Mouse (Mus musculus): ENCODE results near the gene Olfr1196. TPM values are rescaled to one million over a fixed set of nuclear protein-coding genes. Genes with fewer than 3 reads are reported as not detected.

Olfr1196 gene
- not detected for polyA plus RNA-seq (2014; fragmentation: Illumina TruSeq; extraction: RNeasy Lipid Tissue Mini Kit (QIAGEN cat#74804))

GRCm38 (mm10) chr2:88704497-88704896 is at the start of gene Olfr1196:
TSS of gene Olfr1196 (minus strand) at chr2:88704597.

DNA sequence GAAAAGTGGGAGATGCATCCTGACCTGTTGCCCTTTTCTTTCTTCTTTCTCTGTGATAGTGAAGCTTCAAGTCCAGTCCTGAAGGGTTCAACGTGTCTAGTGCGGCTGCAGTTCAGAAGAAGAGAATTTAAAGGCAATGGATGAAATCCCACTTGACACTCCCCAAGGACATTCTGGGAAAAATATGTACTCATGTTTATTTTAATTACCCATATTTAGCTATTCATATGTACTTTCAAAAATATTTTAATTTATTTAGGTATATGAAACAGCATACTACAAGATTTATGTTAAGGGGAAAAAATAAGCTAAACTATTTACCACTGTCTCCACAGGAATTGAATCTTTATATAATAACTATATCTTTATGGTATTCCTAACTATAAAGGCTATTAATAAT is 46.9 kb upstream of the Olfr1196 start, which contains the start of gene Olfr1198:
TSS of gene Olfr1198 (minus strand) at position 101 of the 400 bp plus-strand sequence.

GRCm38 (mm10) chr2:88732266-88732665 is 27.9 kb upstream of the Olfr1196 start, which contains the start of gene Olfr1197:
TSS of gene Olfr1197 (minus strand) at chr2:88732366.

GRCm38 (mm10) chr2:88689087-88689486 is 15.3 kb downstream of the Olfr1196 start, which contains the start of gene Olfr1195:
TSS of gene Olfr1195 (minus strand) at chr2:88689187.

GRCm38 (mm10) chr2:88675328-88675727 is 29.1 kb downstream of the Olfr1196 start, which contains the start of gene Olfr1193:
TSS of gene Olfr1193 (plus strand) at chr2:88675628.

GRCm38 (mm10) chr2:88648209-88648608 is 56.2 kb downstream of the Olfr1196 start, which contains the start of gene Olfr1192-ps1:
TSS of gene Olfr1192-ps1 (plus strand) at chr2:88648509.

Other genes starting within 250 kb of the Olfr1196 start
- not detected for gene Olfr1183, start 249.7 kb downstream of the Olfr1196 start, polyA plus RNA-seq (2014; fragmentation: Illumina TruSeq; extraction: RNeasy Lipid Tissue Mini Kit (QIAGEN cat#74804))
- not detected for gene Olfr1184, start 221.0 kb downstream of the Olfr1196 start, polyA plus RNA-seq (2014; fragmentation: Illumina TruSeq; extraction: RNeasy Lipid Tissue Mini Kit (QIAGEN cat#74804))
- not detected for gene Olfr1185-ps1, start 211.3 kb downstream of the Olfr1196 start, polyA plus RNA-seq (2014; fragmentation: Illumina TruSeq; extraction: RNeasy Lipid Tissue Mini Kit (QIAGEN cat#74804))
- gene Olfr1186, start 186.0 kb downstream of the Olfr1196 start, polyA plus RNA-seq (2014; fragmentation: Illumina TruSeq; extraction: RNeasy Lipid Tissue Mini Kit (QIAGEN cat#74804)): not detected
- gene Olfr1188, start 147.7 kb downstream of the Olfr1196 start, polyA plus RNA-seq (2014; fragmentation: Illumina TruSeq; extraction: RNeasy Lipid Tissue Mini Kit (QIAGEN cat#74804)): not detected
- gene Olfr1189, start 118.1 kb downstream of the Olfr1196 start, polyA plus RNA-seq (2014; fragmentation: Illumina TruSeq; extraction: RNeasy Lipid Tissue Mini Kit (QIAGEN cat#74804)): not detected
- gene Olfr1191-ps1, start 64.1 kb downstream of the Olfr1196 start, polyA plus RNA-seq (2014; fragmentation: Illumina TruSeq; extraction: RNeasy Lipid Tissue Mini Kit (QIAGEN cat#74804)): not detected
- gene Olfr1192-ps1, start 56.1 kb downstream of the Olfr1196 start, polyA plus RNA-seq (2014; fragmentation: Illumina TruSeq; extraction: RNeasy Lipid Tissue Mini Kit (QIAGEN cat#74804)): not detected
- gene Olfr1193, start 29.0 kb downstream of the Olfr1196 start, polyA plus RNA-seq (2014; fragmentation: Illumina TruSeq; extraction: RNeasy Lipid Tissue Mini Kit (QIAGEN cat#74804)): not detected
- not detected for gene Olfr1195, start 15.4 kb downstream of the Olfr1196 start, polyA plus RNA-seq (2014; fragmentation: Illumina TruSeq; extraction: RNeasy Lipid Tissue Mini Kit (QIAGEN cat#74804))
- gene Olfr1197, start 27.8 kb upstream of the Olfr1196 start, polyA plus RNA-seq (2014; fragmentation: Illumina TruSeq; extraction: RNeasy Lipid Tissue Mini Kit (QIAGEN cat#74804)): 0.40 TPM
- not detected for gene Olfr1198, start 46.8 kb upstream of the Olfr1196 start, polyA plus RNA-seq (2014; fragmentation: Illumina TruSeq; extraction: RNeasy Lipid Tissue Mini Kit (QIAGEN cat#74804))
- gene Olfr1199, start 55.9 kb upstream of the Olfr1196 start, polyA plus RNA-seq (2014; fragmentation: Illumina TruSeq; extraction: RNeasy Lipid Tissue Mini Kit (QIAGEN cat#74804)): not detected
- not detected for gene Olfr1200, start 65.9 kb upstream of the Olfr1196 start, polyA plus RNA-seq (2014; fragmentation: Illumina TruSeq; extraction: RNeasy Lipid Tissue Mini Kit (QIAGEN cat#74804))
- gene Olfr1201, start 88.4 kb upstream of the Olfr1196 start, polyA plus RNA-seq (2014; fragmentation: Illumina TruSeq; extraction: RNeasy Lipid Tissue Mini Kit (QIAGEN cat#74804)): not detected
- not detected for gene Olfr1202, start 109.9 kb upstream of the Olfr1196 start, polyA plus RNA-seq (2014; fragmentation: Illumina TruSeq; extraction: RNeasy Lipid Tissue Mini Kit (QIAGEN cat#74804))
- gene Olfr1205, start 125.1 kb upstream of the Olfr1196 start, polyA plus RNA-seq (2014; fragmentation: Illumina TruSeq; extraction: RNeasy Lipid Tissue Mini Kit (QIAGEN cat#74804)): not detected
- gene Olfr1204, start 144.7 kb upstream of the Olfr1196 start, polyA plus RNA-seq (2014; fragmentation: Illumina TruSeq; extraction: RNeasy Lipid Tissue Mini Kit (QIAGEN cat#74804)): not detected
- not detected for gene Olfr1206, start 158.6 kb upstream of the Olfr1196 start, polyA plus RNA-seq (2014; fragmentation: Illumina TruSeq; extraction: RNeasy Lipid Tissue Mini Kit (QIAGEN cat#74804))
- gene Olfr1208, start 197.7 kb upstream of the Olfr1196 start, polyA plus RNA-seq (2014; fragmentation: Illumina TruSeq; extraction: RNeasy Lipid Tissue Mini Kit (QIAGEN cat#74804)): not detected
- not detected for gene Olfr1209, start 210.6 kb upstream of the Olfr1196 start, polyA plus RNA-seq (2014; fragmentation: Illumina TruSeq; extraction: RNeasy Lipid Tissue Mini Kit (QIAGEN cat#74804))
- not detected for gene Olfr1211, start 233.5 kb upstream of the Olfr1196 start, polyA plus RNA-seq (2014; fragmentation: Illumina TruSeq; extraction: RNeasy Lipid Tissue Mini Kit (QIAGEN cat#74804))
- gene Olfr1212, start 249.4 kb upstream of the Olfr1196 start, polyA plus RNA-seq (2014; fragmentation: Illumina TruSeq; extraction: RNeasy Lipid Tissue Mini Kit (QIAGEN cat#74804)): not detected